Mouse (Mus musculus): ENCODE results near the gene Itpa. TPM values are rescaled to one million over a fixed set of nuclear protein-coding genes. Genes with fewer than 3 reads are reported as not detected.

Gene Itpa
- polyA plus RNA-seq, 1 experiment = 16.2 TPM

DNA sequence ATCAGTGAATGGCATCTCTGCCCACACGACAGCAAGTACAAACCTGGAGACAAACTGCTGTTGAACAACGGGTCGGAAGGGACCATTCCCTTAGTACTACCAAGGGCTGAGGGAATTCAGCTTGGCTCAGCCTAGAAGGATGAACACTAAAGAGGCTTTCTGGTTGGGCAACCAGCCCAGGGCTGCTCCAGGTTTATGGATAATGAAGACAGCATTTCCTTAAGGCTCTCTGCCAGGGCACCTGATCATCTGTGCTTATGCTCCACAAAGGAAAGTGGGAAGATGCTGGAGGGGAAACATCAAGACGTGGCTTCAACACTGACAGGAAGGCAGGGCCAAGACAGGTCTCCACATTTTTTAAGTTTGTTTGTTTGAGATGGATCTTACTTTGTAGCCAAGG, 57.0 kb downstream of the Itpa start:
- TF ChIP-seq CTCF (IDR thresholded peaks at IDR 0.05; ENCODE audit: extremely low read depth, insufficient read length, insufficient replicate concordance, low read depth, low read length) = no peak
- no peak for TF ChIP-seq POLR2A (IDR thresholded peaks at IDR 0.05; ENCODE audit: low read depth, low read length)
- Histone ChIP-seq H3K27me3 (ENCODE audit: control insufficient read depth, insufficient read depth, low read length) (no peaks in the 10 kb centered on the region), H3K36me3 (ENCODE audit: control insufficient read depth, insufficient read depth, low read length) (peaks cover 20% of the 10 kb centered on the region), H3K4me1 (ENCODE audit: control insufficient read depth, insufficient read depth, insufficient read length, low read length) (no peaks in the 10 kb centered on the region), H3K27ac (ENCODE audit: insufficient read depth, low read depth, low read length) (no peak overlapping the region), H3K4me3 (ENCODE audit: low read depth, low read length) (no peak overlapping the region)
- 80% methylated on average over 4 of the region's 4 CpGs for WGBS

DNA sequence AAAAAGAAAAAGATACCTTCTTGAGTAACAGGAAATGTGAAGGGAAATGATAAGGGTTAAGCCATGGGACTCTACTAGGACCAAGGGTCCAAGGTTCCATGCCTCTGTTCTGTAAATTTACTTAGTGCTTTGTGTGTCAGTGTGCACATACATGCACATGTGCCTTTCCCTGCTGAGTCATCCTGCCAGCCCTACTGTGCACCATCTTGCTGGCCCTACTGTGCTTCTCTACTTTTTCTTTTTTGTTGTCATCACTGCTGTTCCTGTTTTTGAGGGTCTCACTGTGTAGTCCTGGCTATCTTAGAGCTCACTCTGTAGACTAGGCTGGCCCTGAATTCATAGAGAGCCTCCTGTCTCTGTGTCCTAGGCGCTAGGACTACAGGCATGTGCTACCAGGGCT, 60.3 kb downstream of the Itpa start:
- H3K36me3 ChIP-seq (ENCODE audit: control insufficient read depth, insufficient read depth, low read length) = peaks cover 36% of the 10 kb centered on the region
- H3K27me3 ChIP-seq (ENCODE audit: control insufficient read depth, insufficient read depth, low read length) = no peaks in the 10 kb centered on the region
- H3K4me3 ChIP-seq (ENCODE audit: low read depth, low read length) = no peak overlapping the region
- no peak for TF ChIP-seq CTCF (IDR thresholded peaks at IDR 0.05; ENCODE audit: extremely low read depth, insufficient read length, insufficient replicate concordance, low read depth, low read length)
- no peak for TF ChIP-seq POLR2A (IDR thresholded peaks at IDR 0.05; ENCODE audit: low read depth, low read length)
- H3K27ac ChIP-seq (ENCODE audit: insufficient read depth, low read depth, low read length) = no peak overlapping the region
- H3K4me1 ChIP-seq (ENCODE audit: control insufficient read depth, insufficient read depth, insufficient read length, low read length) = no peaks in the 10 kb centered on the region
- 92% methylated on average over 1 of the region's 1 CpGs for WGBS

DNA sequence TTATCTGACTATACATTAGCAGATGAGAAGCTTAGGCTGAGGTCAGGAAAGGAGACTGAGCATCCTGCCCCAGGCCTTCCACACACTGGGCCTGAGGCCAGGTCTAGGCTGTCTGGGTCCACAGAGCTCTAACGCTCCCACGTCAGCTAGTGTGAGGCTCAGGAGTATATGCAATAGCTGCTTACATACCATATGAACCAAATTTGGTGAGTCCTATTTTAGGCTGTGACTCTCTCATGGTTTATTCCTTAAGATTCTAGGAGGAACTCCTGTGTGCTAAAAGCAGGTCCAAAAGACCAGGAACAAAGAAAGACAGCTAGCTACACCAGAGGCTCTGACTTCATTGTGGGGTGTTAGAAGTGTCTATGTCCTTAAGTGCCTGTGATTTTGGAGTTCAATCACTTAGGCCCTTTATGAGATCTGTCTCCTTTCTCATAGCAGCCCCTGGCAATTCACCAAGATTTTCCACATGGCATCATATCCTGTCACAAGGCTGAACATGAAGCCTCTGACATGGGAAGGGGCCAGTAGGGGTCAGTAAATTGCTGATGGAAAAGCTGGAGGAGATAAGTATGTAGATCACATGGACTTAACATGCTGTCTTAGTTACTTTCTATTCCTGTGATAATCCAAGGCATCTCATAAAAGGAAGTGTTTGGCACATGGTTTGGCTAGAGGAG, 61.6 kb downstream of the Itpa start:
- no peak overlapping the region for H3K4me3 ChIP-seq (ENCODE audit: low read depth, low read length)
- WGBS = 96% methylated on average over 2 of the region's 2 CpGs
- H3K27me3 ChIP-seq (ENCODE audit: control insufficient read depth, insufficient read depth, low read length) = no peaks in the 10 kb centered on the region
- no peak overlapping the region for H3K27ac ChIP-seq (ENCODE audit: insufficient read depth, low read depth, low read length)
- peaks cover 38% of the 10 kb centered on the region for H3K36me3 ChIP-seq (ENCODE audit: control insufficient read depth, insufficient read depth, low read length)
- H3K4me1 ChIP-seq (ENCODE audit: control insufficient read depth, insufficient read depth, insufficient read length, low read length) = no peaks in the 10 kb centered on the region
- no peak for TF ChIP-seq POLR2A (IDR thresholded peaks at IDR 0.05; ENCODE audit: low read depth, low read length)
- TF ChIP-seq CTCF (IDR thresholded peaks at IDR 0.05; ENCODE audit: extremely low read depth, insufficient read length, insufficient replicate concordance, low read depth, low read length) = no peak

DNA sequence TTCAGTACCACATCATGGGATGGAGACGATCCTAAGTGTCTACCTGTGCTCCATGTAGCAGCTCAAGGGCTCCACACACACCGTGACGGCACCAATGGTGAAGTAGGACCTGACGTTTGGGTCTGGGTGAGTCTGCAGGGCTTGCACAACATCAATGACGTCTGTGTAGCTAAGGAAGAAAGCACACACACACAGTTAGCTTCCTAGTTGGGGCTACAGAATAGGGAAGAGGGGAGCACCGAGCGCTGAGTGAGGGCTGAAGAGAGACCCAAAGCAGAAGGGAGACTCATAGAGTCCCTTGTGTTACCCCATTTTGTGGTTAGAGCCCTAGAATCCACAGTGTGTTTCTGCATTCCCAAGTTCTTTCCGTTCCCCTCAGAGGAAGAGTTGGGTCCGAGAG, 63.3 kb downstream of the Itpa start:
- H3K36me3 ChIP-seq (ENCODE audit: control insufficient read depth, insufficient read depth, low read length) = peaks cover 38% of the 10 kb centered on the region
- H3K27me3 ChIP-seq (ENCODE audit: control insufficient read depth, insufficient read depth, low read length) = no peaks in the 10 kb centered on the region
- H3K4me1 ChIP-seq (ENCODE audit: control insufficient read depth, insufficient read depth, insufficient read length, low read length) = no peaks in the 10 kb centered on the region
- H3K27ac ChIP-seq (ENCODE audit: insufficient read depth, low read depth, low read length) = no peak overlapping the region
- no peak for TF ChIP-seq POLR2A (IDR thresholded peaks at IDR 0.05; ENCODE audit: low read depth, low read length)
- no peak for TF ChIP-seq CTCF (IDR thresholded peaks at IDR 0.05; ENCODE audit: extremely low read depth, insufficient read length, insufficient replicate concordance, low read depth, low read length)
- 87% methylated on average over 9 of the region's 9 CpGs for whole genome bisulfite sequencing
- H3K4me3 ChIP-seq (ENCODE audit: low read depth, low read length) = no peak overlapping the region

Other genes with a start within 250 kb of the Itpa start
- 22.5 and 38.8 TPM in 2 replicates for gene Vps16, start 243.3 kb upstream of the Itpa start, polyA plus RNA-seq (2012; rRNA removed)
- 8.5 and 11.6 TPM in 2 replicates for gene Pced1a, start 242.9 kb upstream of the Itpa start, polyA plus RNA-seq (2012; rRNA removed)
- gene Ptpra, start 217.3 kb upstream of the Itpa start, polyA plus RNA-seq (2012; rRNA removed) = 15.0 and 21.8 TPM in 2 replicates
- gene Mrps26, start 103.9 kb upstream of the Itpa start, polyA plus RNA-seq (2012; rRNA removed) = 38.0 and 82.5 TPM in 2 replicates
- gene Oxt, start 91.4 kb upstream of the Itpa start, polyA plus RNA-seq (2012; rRNA removed) = not detected in 2 replicates
- not detected in 2 replicates for gene Avp, start 85.1 kb upstream of the Itpa start, polyA plus RNA-seq (2012; rRNA removed)
- gene Fastkd5, start 37.6 kb upstream of the Itpa start, polyA plus RNA-seq (2012; rRNA removed) = 0.70 and 0.74 TPM in 2 replicates
- gene Ubox5, start 37.6 kb upstream of the Itpa start, polyA plus RNA-seq (2012; rRNA removed) = 2.0 and 3.4 TPM in 2 replicates
- gene Lzts3, start 24.8 kb upstream of the Itpa start, polyA plus RNA-seq (2012; rRNA removed) = 27.0 and 50.3 TPM in 2 replicates
- 29.3 and 55.9 TPM in 2 replicates for gene Ddrgk1, start 3.0 kb upstream of the Itpa start, polyA plus RNA-seq (2012; rRNA removed)
- gene Slc4a11, start 29.9 kb downstream of the Itpa start, polyA plus RNA-seq (2012; rRNA removed) = 0.47 and 6.0 TPM in 2 replicates
- gene 4930402H24Rik, start 238.8 kb downstream of the Itpa start, polyA plus RNA-seq (2012; rRNA removed) = 10.0 and 22.1 TPM in 2 replicates
- gene Atrn, start 238.9 kb downstream of the Itpa start, polyA plus RNA-seq (2012; rRNA removed) = 7.2 and 13.3 TPM in 2 replicates